Comparison of ENCODE assay signal across 24 mouse cellular contexts in the genomic region with DNA sequence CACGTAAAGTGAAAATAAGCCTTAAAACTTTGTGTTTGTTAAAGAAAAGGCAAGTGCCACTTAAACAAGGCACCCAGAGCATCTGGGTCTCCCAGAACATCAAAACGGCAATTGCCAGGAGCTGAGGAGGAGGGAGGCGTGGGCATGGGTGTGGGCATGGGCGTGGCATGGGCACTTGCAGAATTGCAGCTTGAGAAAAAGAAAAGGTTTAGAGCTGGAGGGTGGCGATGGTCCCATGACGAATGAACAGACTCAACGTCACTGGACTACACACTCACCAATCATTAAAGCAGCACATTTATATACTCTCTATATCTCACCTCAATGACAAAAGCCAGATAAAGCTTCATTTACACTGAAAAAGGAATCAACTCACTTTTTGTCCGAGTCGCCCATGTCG. TPM values are rescaled to one million over a fixed set of nuclear protein-coding genes. Genes with fewer than 3 reads are reported as not detected.
DNase-seq lines count a peak whose midpoint lies in the region; ATAC-seq and TF ChIP-seq lines count a peak whose summit lies in the region.
"Had no signal": no experiment of that assay in that cellular context is flagged by ENCODE, and none has a peak within 500 bp of the region (broad histone marks: within the 10 kb centered on the region; RNA-seq: fewer than 3 reads in every experiment).

No protein-coding gene starts in this region.

- 87% methylated on average over 10 of the region's 10 CpGs for WGBS in cerebellum, adult 2 months

- H3K4me3 ChIP-seq in cerebellum, adult 2 months (replicated peaks; ENCODE audit: insufficient read depth, low read depth, low read length), result no peak overlapping the region
- H3K4me3 ChIP-seq: embryonic facial prominence, embryonic 13.5 days; embryonic facial prominence, embryonic 15.5 days; erythroblast, embryonic 14.5 days; forebrain, embryonic 10.5 days; forebrain, embryonic 12.5 days had no signal

- ATAC-seq in megakaryocyte-erythroid progenitor cell, adult 5-6 weeks (replicated peaks; ENCODE audit: low FRiP score, low TSS enrichment, poor library complexity, severe bottlenecking), result peak; percentile 51; the same call in 1 of the 2 replicates
- ATAC-seq: activated CD4-positive, CD25-positive, alpha-beta regulatory T cell, adult 4 months; forebrain, embryonic 14.5 days; forebrain, embryonic 16.5 days; Patski had no signal

- intact Hi-C loops in gastrocnemius, postnatal 14 days (cut with DNase I; ENCODE audit: low total_unique reads), result no loop called here

- peak; percentile 32 for DNase-seq in MEL-GATA-1-ER (ENCODE audit: extremely low read depth, low read depth)
- DNase-seq in urinary bladder, postnatal 14 days (ENCODE audit: low spot score), result no peak
- no peak for DNase-seq in gastrocnemius, postnatal 14 days
- DNase-seq in cerebellum, adult 2 months, result no peak
- DNase-seq: adrenal gland, adult 8-10 months; adrenal gland, postnatal 14 days; adrenal gland, postnatal 36 days; cerebellum, adult 11-12 months; cerebellum, adult 8-10 months; cerebellum, adult 9-11 months; cerebellum, postnatal 14 days; cerebellum, postnatal 36 days; embryo, embryonic 11 days had no signal

- no peaks in the 10 kb centered on the region for H3K27me3 ChIP-seq in cerebellum, adult 2 months (ENCODE audit: control insufficient read depth, insufficient read depth, low read length)
- H3K27me3 ChIP-seq: embryonic facial prominence, embryonic 13.5 days; embryonic facial prominence, embryonic 15.5 days; forebrain, embryonic 12.5 days; Patski had no signal

- H3K4me1 ChIP-seq in cerebellum, adult 2 months (ENCODE audit: control insufficient read depth, insufficient read depth, low read length), result no peaks in the 10 kb centered on the region

- TF ChIP-seq POLR2A in cerebellum, adult 2 months (IDR thresholded peaks at IDR 0.05; ENCODE audit: borderline replicate concordance, insufficient read depth, low read length), result no peak

- TF ChIP-seq CTCF in cerebellum, adult 2 months (IDR thresholded peaks at IDR 0.05; ENCODE audit: borderline replicate concordance, insufficient read depth, low read depth, low read length), result no peak

- no peak overlapping the region for H3K27ac ChIP-seq in cerebellum, adult 2 months (ENCODE audit: insufficient read depth, low read length)
- H3K27ac ChIP-seq: embryonic facial prominence, embryonic 13.5 days; embryonic facial prominence, embryonic 15.5 days; forebrain, embryonic 10.5 days; forebrain, embryonic 12.5 days had no signal

RNA-seq across cellular contexts. Expression of a gene that starts 54.2 kb away (rescaled TPM):
- total RNA-seq in megakaryocyte-erythroid progenitor cell, adult 5-6 weeks (2014; fragmentation: Nextera tagmentation), result not detected in 2 replicates
- total RNA-seq in megakaryocyte-erythroid progenitor cell, adult 5-6 weeks (2017), result not detected in 2 replicates
- not detected for total RNA-seq in gastrocnemius, postnatal 14 days (2021)
- 0.27 and 0.29 TPM in 2 replicates for polyA plus RNA-seq in cerebellum, adult 2 months (2012; rRNA removed)
- polyA plus RNA-seq: activated CD4-positive, CD25-positive, alpha-beta regulatory T cell, adult 4 months; embryonic facial prominence, embryonic 11.5 days; erythroblast, embryonic 14.5 days; forebrain, embryonic 10.5 days; forebrain, embryonic 12.5 days; forebrain, embryonic 14.5 days; forebrain, embryonic 16.5 days had no signal
